Mouse (Mus musculus): ENCODE results near the gene Shisa9.

- TF ChIP-seq CTCF (IDR thresholded peaks at IDR 0.05; ENCODE audit: low read depth) = no peak
- no peak for TF ChIP-seq EP300 (optimal IDR thresholded peaks at IDR 0.05)
Measured at GRCm38 (mm10) chr16:12233288-12233687, 249.4 kb downstream of the Shisa9 start.

All from stomach, postnatal 0 days (tissue).